Mouse (Mus musculus): ENCODE results near the gene Sp9. TPM values are rescaled to one million over a fixed set of nuclear protein-coding genes. Genes with fewer than 3 reads are reported as not detected.

The Sp9 gene
- total and polyA plus RNA-seq, 3 experiments = 0.23 to 0.43 (median 0.27) TPM

- Histone ChIP-seq H3K36me3 (replicated peaks) (no peaks in the 10 kb centered on the region), H3K9me3 (replicated peaks) (peaks cover 10% of the 10 kb centered on the region), H3K4me3 (ENCODE audit: low read depth, low read length) (no peak overlapping the region), H3K27me3 (ENCODE audit: insufficient read depth, low read length) (peaks cover 75% of the 10 kb centered on the region), H3K4me1 (ENCODE audit: insufficient read depth, low read depth, low read length) (peaks cover 27% of the 10 kb centered on the region)
- no peak for DNase-seq (ENCODE audit: low spot score)
- ATAC-seq (ENCODE audit: extremely low read depth, insufficient number of reproducible peaks, low FRiP score, poor library complexity, severe bottlenecking) = no peak
- no peak for TF ChIP-seq CTCF (IDR thresholded peaks at IDR 0.05; ENCODE audit: low read depth, low read length)
- TF ChIP-seq GATA2 (IDR thresholded peaks at IDR 0.05; ENCODE audit: borderline replicate concordance, low read depth, low read length) = no peak
- TF ChIP-seq TAL1 (conservative IDR thresholded peaks at IDR 0.05; ENCODE audit: low read depth, low read length) = no peak
- TF ChIP-seq GATA1 (IDR thresholded peaks at IDR 0.05; ENCODE audit: borderline replicate concordance, low read length) = no peak
- TF ChIP-seq POLR2AphosphoS5 (IDR thresholded peaks at IDR 0.05; ENCODE audit: insufficient replicate concordance, low read depth, low read length) = no peak
Observed at GRCm38 (mm10) chr2:73268281-73268680, 3.4 kb upstream of the Sp9 start.

- no peak for DNase-seq (ENCODE audit: low spot score)
- peaks cover 16% of the 10 kb centered on the region for H3K9me3 ChIP-seq (replicated peaks)
- peaks cover 27% of the 10 kb centered on the region for H3K4me1 ChIP-seq (ENCODE audit: insufficient read depth, low read depth, low read length)
- peaks cover 75% of the 10 kb centered on the region for H3K27me3 ChIP-seq (ENCODE audit: insufficient read depth, low read length)
- no peak overlapping the region for H3K4me3 ChIP-seq (ENCODE audit: low read depth, low read length)
- H3K36me3 ChIP-seq (replicated peaks) = no peaks in the 10 kb centered on the region
- ATAC-seq (ENCODE audit: extremely low read depth, insufficient number of reproducible peaks, low FRiP score, poor library complexity, severe bottlenecking) = no peak
- TF ChIP-seq TAL1 (conservative IDR thresholded peaks at IDR 0.05; ENCODE audit: low read depth, low read length) (no peak), GATA2 (IDR thresholded peaks at IDR 0.05; ENCODE audit: borderline replicate concordance, low read depth, low read length) (no peak), GATA1 (IDR thresholded peaks at IDR 0.05; ENCODE audit: borderline replicate concordance, low read length) (no peak), CTCF (IDR thresholded peaks at IDR 0.05; ENCODE audit: low read depth, low read length) (no peak), POLR2AphosphoS5 (IDR thresholded peaks at IDR 0.05; ENCODE audit: insufficient replicate concordance, low read depth, low read length) (no peak)
Observed at GRCm38 (mm10) chr2:73268836-73269395, 2.8 kb upstream of the Sp9 start.

GRCm38 (mm10) chr2:73269666-73270065 is 2.1 kb upstream of the Sp9 start:
- Histone ChIP-seq H3K27me3 (ENCODE audit: insufficient read depth, low read length) (peaks cover 75% of the 10 kb centered on the region), H3K4me3 (ENCODE audit: low read depth, low read length) (no peak overlapping the region), H3K4me1 (ENCODE audit: insufficient read depth, low read depth, low read length) (peaks cover 27% of the 10 kb centered on the region), H3K9me3 (replicated peaks) (peaks cover 24% of the 10 kb centered on the region), H3K36me3 (replicated peaks) (no peaks in the 10 kb centered on the region)
- DNase-seq (ENCODE audit: low spot score) (no peak), ATAC-seq (ENCODE audit: extremely low read depth, insufficient number of reproducible peaks, low FRiP score, poor library complexity, severe bottlenecking) (no peak)
- TF ChIP-seq TAL1 (conservative IDR thresholded peaks at IDR 0.05; ENCODE audit: low read depth, low read length) (no peak), POLR2AphosphoS5 (IDR thresholded peaks at IDR 0.05; ENCODE audit: insufficient replicate concordance, low read depth, low read length) (no peak)

GRCm38 (mm10) chr2:73270071-73270592 is 1.6 kb upstream of the Sp9 start:
- Histone ChIP-seq H3K27me3 (ENCODE audit: insufficient read depth, low read length) (peaks cover 74% of the 10 kb centered on the region), H3K4me1 (ENCODE audit: insufficient read depth, low read depth, low read length) (peaks cover 27% of the 10 kb centered on the region), H3K36me3 (replicated peaks) (no peaks in the 10 kb centered on the region), H3K4me3 (ENCODE audit: low read depth, low read length) (no peak overlapping the region), H3K9me3 (replicated peaks) (peaks cover 24% of the 10 kb centered on the region)
- TF ChIP-seq CTCF (IDR thresholded peaks at IDR 0.05; ENCODE audit: low read depth, low read length) (no peak), TAL1 (conservative IDR thresholded peaks at IDR 0.05; ENCODE audit: low read depth, low read length) (no peak), GATA2 (IDR thresholded peaks at IDR 0.05; ENCODE audit: borderline replicate concordance, low read depth, low read length) (no peak), GATA1 (IDR thresholded peaks at IDR 0.05; ENCODE audit: borderline replicate concordance, low read length) (no peak), POLR2AphosphoS5 (IDR thresholded peaks at IDR 0.05; ENCODE audit: insufficient replicate concordance, low read depth, low read length) (no peak)
- ATAC-seq (ENCODE audit: extremely low read depth, insufficient number of reproducible peaks, low FRiP score, poor library complexity, severe bottlenecking) (no peak), DNase-seq (ENCODE audit: low spot score) (no peak)

GRCm38 (mm10) chr2:73270593-73271458 is 899 bp upstream of the Sp9 start:
- H3K9me3 ChIP-seq (replicated peaks) = peaks cover 24% of the 10 kb centered on the region
- DNase-seq (ENCODE audit: low spot score) = no peak
- TF ChIP-seq TAL1 (conservative IDR thresholded peaks at IDR 0.05; ENCODE audit: low read depth, low read length) (no peak), GATA2 (IDR thresholded peaks at IDR 0.05; ENCODE audit: borderline replicate concordance, low read depth, low read length) (no peak), GATA1 (IDR thresholded peaks at IDR 0.05; ENCODE audit: borderline replicate concordance, low read length) (no peak), CTCF (IDR thresholded peaks at IDR 0.05; ENCODE audit: low read depth, low read length) (no peak), POLR2AphosphoS5 (IDR thresholded peaks at IDR 0.05; ENCODE audit: insufficient replicate concordance, low read depth, low read length) (no peak)
- peaks cover 68% of the 10 kb centered on the region for H3K27me3 ChIP-seq (ENCODE audit: insufficient read depth, low read length)
- ATAC-seq (ENCODE audit: extremely low read depth, insufficient number of reproducible peaks, low FRiP score, poor library complexity, severe bottlenecking) = no peak
- peaks cover 21% of the 10 kb centered on the region for H3K4me1 ChIP-seq (ENCODE audit: insufficient read depth, low read depth, low read length)
- H3K4me3 ChIP-seq (ENCODE audit: low read depth, low read length) = no peak overlapping the region
- no peaks in the 10 kb centered on the region for H3K36me3 ChIP-seq (replicated peaks)
